Mouse (Mus musculus): Measurements from ENCODE around the gene Fam221b.

The Fam221b gene

GRCm38 (mm10) chr4:43657146-43657545 is 11.8 kb downstream of the Fam221b start:
- WGBS: 31% methylated on average over 4 of the region's 4 CpGs

DNA sequence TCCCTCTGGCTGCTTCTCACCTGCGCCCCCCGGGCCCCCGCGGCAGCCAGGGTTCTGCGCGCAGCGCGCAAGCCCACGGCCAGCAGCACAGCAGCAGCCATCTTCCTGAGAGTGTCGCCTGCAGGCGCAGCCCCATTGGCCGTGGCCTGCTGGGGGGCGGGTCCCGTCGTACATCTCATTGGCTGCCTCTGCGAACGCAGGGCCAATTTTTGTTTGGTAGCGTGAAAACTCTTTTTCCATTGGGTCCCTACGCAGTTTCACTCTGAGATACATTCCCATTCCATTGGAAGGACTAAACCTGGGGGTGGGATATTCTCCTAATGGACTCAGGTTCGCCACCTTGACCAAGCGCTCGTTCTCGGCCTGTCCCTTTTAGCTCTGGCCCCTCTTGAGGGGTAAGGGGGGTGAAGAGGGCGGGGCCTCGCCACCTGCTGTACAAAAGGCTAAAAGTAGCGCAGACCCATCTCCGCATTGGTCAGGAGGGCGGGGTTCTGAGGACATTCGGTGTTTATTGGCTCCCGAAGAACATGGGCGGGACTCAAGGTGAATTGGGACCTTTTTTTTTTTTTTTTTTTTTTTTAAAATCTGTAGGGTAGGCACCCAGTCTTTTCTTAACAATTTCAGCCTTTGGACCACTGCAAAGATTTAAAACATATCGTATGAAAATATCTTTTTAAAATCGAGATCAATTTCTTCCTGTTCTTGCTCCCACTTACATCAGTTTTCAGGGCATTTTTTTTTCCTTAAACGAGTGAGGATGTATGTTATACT is 12.4 kb downstream of the Fam221b start, which contains the start of gene Hint2:
TSS of gene Hint2 (minus strand) at position 128 of the 771 bp plus-strand sequence.
- WGBS: under 1% methylated on average over 34 of the region's 34 CpGs

DNA sequence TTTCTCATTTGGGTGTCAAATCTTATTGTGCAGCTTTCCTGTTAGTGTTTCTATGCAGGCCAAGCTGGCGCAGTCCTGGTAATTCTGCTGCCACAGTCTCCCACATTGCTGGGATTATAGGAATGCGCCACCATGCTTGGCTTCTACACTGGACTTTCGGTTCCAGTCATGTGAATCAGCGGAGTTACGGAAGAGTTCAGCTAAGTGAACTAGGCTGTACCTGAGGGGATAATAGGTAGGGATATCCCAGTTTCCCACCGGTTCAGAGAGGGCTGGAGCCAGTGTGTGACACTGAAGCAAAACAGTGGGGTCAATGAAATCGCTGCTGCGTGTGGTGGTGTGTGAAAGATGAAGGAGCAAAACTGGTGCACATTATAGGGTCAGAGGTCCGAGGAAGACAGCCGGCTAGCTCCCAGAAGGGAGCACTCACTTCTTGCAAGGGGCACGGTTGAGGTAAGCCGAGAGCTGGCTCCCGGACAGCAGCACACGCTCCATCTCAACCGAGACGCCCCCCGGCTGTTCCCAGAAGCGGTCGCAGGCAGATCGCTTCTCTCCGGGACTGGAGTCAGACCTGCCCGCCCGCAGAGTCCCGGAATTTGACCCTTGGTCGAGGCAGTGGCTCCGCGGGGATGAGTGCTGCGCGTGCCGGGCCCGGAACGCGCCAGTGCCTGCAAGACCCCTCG is 13.1 kb downstream of the Fam221b start:
- WGBS: 3% methylated on average over 34 of the region's 34 CpGs

DNA sequence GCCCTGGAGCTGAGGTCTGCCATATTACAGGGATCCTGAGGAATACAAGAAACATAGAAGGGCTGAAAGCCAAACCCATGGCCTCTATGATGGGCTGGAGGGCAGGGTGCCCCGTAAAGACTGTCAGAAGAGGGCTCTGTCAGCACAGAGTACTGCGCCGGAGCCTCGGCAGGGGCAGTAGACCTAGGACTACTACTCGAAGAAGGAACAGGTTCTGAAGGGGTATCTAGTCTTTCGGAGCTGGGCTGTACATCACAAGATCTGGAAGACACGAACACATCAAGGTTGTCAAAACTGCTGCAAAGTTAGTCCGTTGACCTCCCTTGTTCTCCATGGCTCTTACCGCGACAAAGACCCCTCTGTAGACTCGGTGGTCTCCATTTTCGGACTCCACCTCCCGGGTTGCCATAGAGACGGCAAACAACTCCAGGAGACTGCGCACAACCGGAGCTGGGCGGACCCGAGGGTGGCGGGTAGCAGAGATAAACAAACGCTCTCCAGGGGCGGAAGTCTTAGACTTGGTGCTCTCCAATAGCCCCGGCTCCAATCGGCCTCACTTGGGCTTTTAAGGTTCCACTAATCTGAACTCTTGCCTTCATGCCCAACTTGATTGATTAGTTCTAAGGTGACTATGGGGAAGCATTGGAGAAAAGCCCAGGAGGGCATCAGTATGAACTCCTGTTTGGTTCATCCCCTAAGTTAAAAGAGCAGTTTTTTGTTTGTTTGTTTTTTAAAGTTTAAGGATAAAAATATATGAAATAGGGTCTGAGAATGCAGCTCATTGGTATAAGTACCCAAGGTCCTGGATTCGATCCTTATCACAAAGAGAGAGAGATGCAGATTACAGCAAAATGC is 15.6 kb downstream of the Fam221b start, which contains the start of gene Spag8:
TSS of gene Spag8 (minus strand) at position 434 of the 855 bp plus-strand sequence.
- 19% methylated on average over 24 of the region's 24 CpGs for WGBS

DNA sequence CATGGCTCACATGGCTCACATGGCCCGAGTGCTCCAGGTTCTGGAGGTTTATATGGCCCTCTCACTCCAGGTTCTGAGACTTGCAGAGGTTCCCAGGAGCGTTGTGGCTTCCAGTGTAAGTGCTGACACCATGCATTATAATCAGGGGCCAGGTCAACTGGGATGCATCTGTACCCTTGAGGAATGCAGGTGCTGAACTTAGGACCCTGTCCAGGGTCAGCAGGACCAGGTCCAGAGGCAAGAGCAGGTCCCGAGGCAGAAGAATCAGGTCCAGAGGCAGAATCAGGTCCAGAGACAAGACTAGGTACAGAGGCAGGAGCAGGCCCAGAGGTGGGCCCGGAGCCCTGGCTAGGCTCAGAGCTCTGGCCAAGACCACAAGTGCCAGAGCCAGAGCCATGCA is 16.2 kb downstream of the Fam221b start:
- 86% methylated on average over 4 of the region's 4 CpGs for WGBS

- WGBS: 98% methylated on average over 3 of the region's 3 CpGs
These were observed 19.2 kb downstream of the Fam221b start for GRCm38 (mm10) chr4:43649783-43650182.

GRCm38 (mm10) chr4:43640491-43640890 is 28.5 kb downstream of the Fam221b start:
- WGBS: 91% methylated on average over 6 of the region's 6 CpGs

DNA sequence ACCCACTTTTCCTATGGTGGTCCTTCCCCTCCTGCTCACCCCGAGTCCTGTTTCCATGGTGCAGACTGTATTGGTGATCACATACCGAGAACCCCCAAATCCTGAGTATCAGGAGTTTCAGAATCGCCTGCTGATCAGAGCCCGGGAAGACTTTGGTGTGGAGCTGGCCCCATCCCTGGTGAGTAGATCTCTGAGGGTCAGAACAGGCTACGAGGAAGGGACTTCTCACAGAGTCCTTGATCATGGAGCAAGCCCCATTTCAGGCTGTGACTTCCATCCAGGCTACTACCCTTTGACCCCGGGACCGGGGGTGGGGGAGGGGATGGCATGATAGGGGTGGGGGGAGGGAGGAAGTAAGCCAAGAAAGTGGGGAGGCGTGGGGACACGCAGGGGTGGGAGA is 28.9 kb downstream of the Fam221b start:
- WGBS: 80% methylated on average over 9 of the region's 9 CpGs

- 81% methylated on average over 6 of the region's 6 CpGs for WGBS
These were observed 32.2 kb downstream of the Fam221b start for GRCm38 (mm10) chr4:43636751-43637150.

DNA sequence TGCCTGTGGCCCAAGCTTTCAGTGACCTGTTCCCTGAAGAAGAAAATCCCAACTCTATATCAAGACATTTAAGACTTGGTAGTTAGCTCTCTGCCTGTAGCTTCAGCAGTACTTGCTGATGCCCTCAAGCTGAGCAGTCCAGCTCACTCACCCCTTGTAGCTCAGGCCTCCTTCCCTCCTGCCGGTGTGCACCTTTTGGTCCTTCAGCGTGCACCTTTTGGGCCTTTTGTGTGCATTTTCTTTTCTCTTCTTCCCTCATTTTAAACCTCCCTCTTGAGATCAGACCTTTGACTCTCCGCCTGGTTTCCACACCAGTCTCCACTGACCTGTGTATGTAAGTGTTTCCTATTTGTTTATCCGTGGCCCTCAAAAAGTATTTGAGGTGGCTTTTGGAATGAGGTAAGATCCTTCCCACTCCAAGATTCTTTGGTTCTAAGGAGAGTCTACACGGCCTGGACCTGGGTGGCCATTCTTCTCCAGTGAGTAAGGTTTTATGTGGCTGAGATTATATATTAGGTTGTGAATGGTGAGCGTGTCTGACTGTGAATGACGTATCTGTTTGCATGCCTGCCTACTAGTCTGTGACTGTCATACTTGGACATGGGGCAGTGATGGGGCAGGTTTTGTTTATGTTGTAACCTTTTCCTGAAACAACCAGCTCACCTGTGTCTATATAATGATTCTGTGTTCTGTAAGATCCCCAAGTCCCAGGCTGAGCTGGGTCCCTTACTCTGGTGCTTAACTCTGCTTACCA is 34.1 kb downstream of the Fam221b start:
- 93% methylated on average over 7 of the region's 7 CpGs for WGBS

GRCm38 (mm10) chr4:43633736-43634135 is 35.2 kb downstream of the Fam221b start:
- 91% methylated on average over 2 of the region's 2 CpGs for WGBS

DNA sequence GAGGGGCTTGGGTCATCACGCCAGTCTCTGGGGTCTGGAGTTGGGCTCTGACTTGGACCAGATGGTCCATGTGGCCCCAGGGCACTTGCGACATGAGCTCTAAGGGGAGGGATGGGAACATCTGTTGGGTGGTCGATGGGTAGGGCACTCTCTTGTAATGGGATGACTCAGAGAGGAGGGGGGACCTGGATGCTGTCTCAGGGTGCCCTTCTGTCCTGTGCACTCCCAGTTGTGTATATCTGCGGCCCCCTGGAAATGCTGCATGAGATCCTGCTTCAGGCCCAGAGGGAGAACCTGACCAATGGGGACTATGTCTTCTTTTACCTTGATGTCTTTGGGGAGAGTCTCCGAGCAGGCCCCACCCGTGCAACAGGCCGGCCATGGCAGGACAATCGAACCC is 35.6 kb downstream of the Fam221b start:
- 90% methylated on average over 8 of the region's 8 CpGs for whole genome bisulfite sequencing

DNA sequence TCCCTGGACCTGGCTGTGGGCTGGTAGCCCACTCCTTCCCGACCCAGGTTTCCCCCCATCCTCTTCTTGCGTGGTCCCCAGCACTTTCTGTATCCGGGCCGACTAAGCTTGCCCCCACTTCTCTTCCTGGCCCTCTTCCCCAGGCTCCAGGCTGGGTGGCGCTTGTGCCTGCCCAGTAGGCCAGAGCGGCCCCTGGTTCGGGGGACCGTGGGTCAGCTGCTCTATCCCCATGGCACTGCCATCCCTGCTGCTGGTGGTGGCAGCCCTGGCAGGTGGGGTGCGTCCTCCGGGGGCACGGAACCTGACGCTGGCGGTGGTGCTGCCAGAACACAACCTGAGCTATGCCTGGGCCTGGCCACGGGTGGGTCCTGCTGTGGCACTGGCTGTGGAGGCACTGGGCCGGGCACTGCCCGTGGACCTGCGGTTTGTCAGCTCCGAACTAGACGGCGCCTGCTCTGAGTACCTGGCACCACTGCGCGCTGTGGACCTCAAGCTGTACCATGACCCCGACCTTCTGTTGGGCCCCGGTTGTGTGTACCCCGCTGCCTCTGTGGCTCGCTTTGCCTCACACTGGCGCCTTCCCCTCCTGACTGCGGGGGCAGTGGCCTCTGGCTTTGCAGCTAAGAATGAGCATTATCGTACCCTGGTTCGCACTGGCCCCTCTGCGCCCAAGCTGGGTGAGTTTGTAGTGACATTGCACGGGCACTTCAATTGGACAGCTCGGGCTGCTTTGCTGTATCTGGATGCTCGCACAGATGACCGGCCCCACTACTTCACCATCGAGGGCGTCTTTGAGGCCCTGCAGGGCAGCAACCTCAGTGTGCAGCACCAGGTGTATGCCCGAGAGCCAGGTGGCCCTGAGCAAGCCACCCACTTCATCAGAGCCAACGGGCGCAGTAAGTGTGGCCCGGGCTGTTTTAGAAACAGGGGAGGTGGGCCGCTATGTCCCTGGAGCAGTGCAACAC is 36.7 kb downstream of the Fam221b start:
- 59% methylated on average over 42 of the region's 42 CpGs for WGBS

DNA sequence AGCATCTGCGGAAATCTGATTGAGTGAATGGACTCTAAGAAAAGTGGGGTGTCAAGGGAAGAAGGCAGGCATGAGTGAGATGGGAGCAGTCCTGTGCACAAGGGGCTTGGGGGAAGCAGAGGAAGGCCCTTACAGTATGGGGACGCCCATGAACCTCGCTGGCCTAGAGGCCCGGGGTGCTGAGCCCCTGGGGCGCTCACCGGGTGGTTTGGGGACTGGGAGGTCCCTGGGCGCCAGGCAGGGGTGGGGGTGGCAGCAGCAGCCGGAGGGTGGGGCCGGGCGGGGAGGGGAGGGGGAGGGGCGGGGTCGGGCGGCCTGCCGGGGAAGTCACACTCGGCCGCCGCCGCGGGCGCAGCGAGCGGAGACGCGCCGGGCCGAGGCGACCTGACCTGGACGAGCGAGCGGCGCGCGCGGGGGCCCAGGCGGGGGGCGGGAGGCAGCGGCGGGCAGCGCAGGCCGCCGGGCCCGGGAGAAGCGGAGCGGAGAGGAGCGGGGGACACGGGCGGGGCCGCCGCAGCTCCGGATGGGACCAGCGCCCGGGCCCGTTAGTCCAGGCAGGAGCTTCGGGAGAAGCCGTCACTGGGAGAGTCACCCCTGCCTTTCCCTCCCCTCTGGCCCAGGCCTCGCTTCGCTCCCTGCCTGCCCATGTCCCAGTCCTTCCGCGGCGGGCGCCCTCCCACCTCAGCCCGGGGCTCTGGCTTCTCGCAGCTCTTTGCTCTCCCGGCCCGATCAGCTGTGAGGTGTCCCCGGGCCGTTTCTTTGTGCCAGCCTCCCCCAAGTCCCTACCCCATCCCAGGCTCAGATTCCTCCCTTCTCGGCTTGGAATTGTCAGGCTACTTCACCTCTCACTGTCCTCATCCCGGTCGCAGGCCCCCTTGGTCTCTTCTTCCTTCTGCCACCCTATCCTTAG is 37.6 kb downstream of the Fam221b start, which contains the start of gene Npr2:
TSS of gene Npr2 (plus strand) at position 890 of the 910 bp plus-strand sequence.
- WGBS: 3% methylated on average over 43 of the region's 70 CpGs

DNA sequence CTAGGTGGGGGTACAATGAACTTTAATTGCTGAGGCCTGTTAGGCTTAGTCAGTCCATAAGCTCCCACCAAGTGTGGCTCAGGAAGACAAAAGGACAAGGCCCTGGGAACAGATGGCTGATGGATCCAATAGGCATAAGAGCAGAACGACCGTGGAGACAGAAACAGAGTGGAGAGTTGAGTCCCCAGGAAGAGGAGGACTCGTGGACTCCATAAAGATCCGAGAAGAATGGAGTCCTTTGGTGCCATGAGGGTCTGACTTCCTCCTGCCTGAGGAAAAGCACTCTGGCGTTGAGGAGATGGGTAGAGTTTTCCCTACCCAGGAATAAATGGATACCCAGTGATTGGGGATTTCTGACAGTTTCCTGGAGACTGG is 38.3 kb downstream of the Fam221b start:
- 32% methylated on average over 5 of the region's 5 CpGs for WGBS

- WGBS: 2% methylated on average over 5 of the region's 5 CpGs
These were observed 38.8 kb downstream of the Fam221b start for GRCm38 (mm10) chr4:43630030-43630581.

DNA sequence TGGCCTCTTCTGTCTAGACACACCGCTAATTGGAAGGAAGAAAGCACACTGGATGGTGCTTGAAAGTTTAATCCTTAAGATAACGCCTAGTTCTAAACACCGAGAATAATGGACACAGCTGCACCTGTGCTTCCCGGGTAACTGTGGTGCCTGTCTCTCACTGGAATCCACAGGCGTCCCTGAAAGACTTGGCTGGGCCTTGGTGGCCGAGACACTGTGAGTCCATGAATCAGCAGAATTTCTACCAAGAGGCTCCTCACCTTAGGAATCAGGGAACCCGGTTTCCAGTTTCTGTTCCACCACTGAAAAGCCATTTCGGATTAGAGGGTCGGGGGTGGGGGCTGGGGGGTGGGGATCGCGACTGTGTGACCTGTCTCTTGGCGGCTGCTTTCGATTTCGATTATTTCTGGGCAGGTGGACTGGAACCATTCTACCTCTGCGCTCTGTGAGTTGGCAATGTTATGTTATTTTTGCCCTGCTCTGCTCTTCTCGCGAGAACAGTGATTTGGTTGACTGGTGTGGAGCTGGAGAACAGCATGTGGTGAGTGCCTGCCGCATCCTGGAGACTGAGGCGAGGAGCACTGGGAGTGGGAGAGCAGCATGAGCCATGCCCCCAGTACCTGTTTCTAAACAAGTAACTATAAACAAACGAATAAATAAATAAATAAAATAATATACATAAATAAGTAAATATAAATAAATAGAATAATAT is 39.7 kb downstream of the Fam221b start:
- 37% methylated on average over 20 of the region's 20 CpGs for WGBS

- WGBS: 82% methylated on average over 4 of the region's 4 CpGs
These were observed 48.7 kb downstream of the Fam221b start for GRCm38 (mm10) chr4:43620146-43620778.
